Mouse (Mus musculus) intestine, postnatal 0 days (tissue): ENCODE results near the gene 1700001J03Rik. TPM values are rescaled to one million over a fixed set of nuclear protein-coding genes. Genes with fewer than 3 reads are reported as not detected.
A peak's percentile ranks its signal among the peaks of the same experiment; 100 is the strongest.

ENCODE experiments used
- ATAC-seq: fragments of 200-750 bp; cut with Nextera tagmentation; 2 replicates; pipeline ENCODE4 v1.8.0; 2017; ENCODE audit warnings: mild to moderate bottlenecking, moderate TSS enrichment, moderate library complexity
- H3K27ac ChIP-seq: fragments of 300-500 bp; sonication (generic); 2 replicates; pipeline ENCODE4 v1.5.1; 2014; ENCODE audit warnings: mild to moderate bottlenecking, low read depth, low read length, moderate library complexity
- H3K27me3 ChIP-seq: fragments of 300-500 bp; sonication (generic); replicated peaks from 2 replicates; pipeline ENCODE4 v1.6.1; 2014; ENCODE audit warnings: low read length, mixed read lengths; ENCODE audit not compliant: control insufficient read depth, insufficient read depth
- H3K36me3 ChIP-seq: fragments of 300-500 bp; sonication (generic); 2 replicates; pipeline ENCODE4 v1.6.1; 2014; ENCODE audit warnings: mild to moderate bottlenecking, moderate library complexity; ENCODE audit not compliant: control insufficient read depth, insufficient read depth
- H3K4me1 ChIP-seq: fragments of 300-500 bp; sonication (generic); replicated peaks from 2 replicates; pipeline ENCODE4 v1.6.1; 2014; ENCODE audit warnings: antibody characterized with exemption, low read length, mixed read lengths; ENCODE audit not compliant: control insufficient read depth, insufficient read depth
- H3K4me2 ChIP-seq: fragments of 300-500 bp; sonication (generic); replicated peaks from 2 replicates; pipeline ENCODE4 v1.6.1; 2014; ENCODE audit warnings: low read depth, mild to moderate bottlenecking, moderate library complexity
- H3K4me3 ChIP-seq: fragments of 300-500 bp; sonication (generic); 2 replicates; pipeline ENCODE4 v1.5.1; 2014; ENCODE audit warnings: low read depth, low read length
- H3K9ac ChIP-seq: fragments of 300-500 bp; sonication (generic); 2 replicates; pipeline ENCODE4 v1.6.1; 2014; ENCODE audit warnings: mild to moderate bottlenecking, low read depth, low read length
- H3K9me3 ChIP-seq: fragments of 300-500 bp; sonication (generic); 2 replicates; pipeline ENCODE4 v1.6.1; 2016; ENCODE audit warnings: mixed run types; ENCODE audit not compliant: control insufficient read depth
- CTCF ChIP-seq: sonication (generic); IDR thresholded peaks from 2 replicates; pipeline ENCODE4 v1.5.1; 2016; ENCODE audit warnings: low read depth, mild to moderate bottlenecking, control low read depth, antibody characterized with exemption, moderate library complexity
- WGBS: fragments of 180-500 bp; shearing (Covaris S2); extraction: QIAGEN DNeasy Blood & Tissue Kit; methylation state at CpG from one replicate; pipeline ENCODE4 v1.1.7; 2014; 5-methylcytosine and 5-hydroxymethylcytosine counted together
- polyA plus RNA-seq: library from polyadenylated mRNA; unstranded; fragments of >200 nt; fragmentation: Nextera tagmentation; extraction: Ambion mirVana; gene quantifications from 2 replicates; pipeline ENCODE4 v1.2.1, GENCODE M21; 2015

Gene 1700001J03Rik
- polyA plus RNA-seq, 1 experiment from 2014 or later, result not detected

DNA sequence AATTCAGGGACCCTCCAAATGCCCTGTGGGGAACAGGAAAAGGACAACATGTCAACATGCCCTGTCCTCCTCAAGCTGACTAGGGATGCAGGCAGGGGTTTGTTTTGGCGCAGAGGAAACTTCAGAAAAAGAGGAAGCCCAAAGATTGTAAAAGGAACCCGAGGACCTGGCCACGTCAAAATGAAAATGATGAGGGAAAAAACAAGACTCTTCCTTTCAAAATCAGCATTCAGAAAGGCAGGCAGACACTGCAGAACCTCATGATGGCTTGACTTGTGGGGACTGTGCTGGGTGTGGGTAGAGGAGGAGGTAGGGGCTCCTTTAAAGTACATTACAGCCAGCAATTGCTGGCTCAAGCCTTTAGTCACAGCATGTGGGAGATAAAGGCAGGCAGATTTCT, 34.6 kb downstream of the 1700001J03Rik start:
- WGBS, result 71% methylated on average over 3 of the region's 3 CpGs
- no peaks in the 10 kb centered on the region for H3K36me3 ChIP-seq
- H3K4me1 ChIP-seq, result no peaks in the 10 kb centered on the region
- no peak for TF ChIP-seq CTCF
- H3K9me3 ChIP-seq, result no peaks in the 10 kb centered on the region
- no peak overlapping the region for H3K9ac ChIP-seq
- no peak overlapping the region for H3K27ac ChIP-seq
- H3K27me3 ChIP-seq, result no peaks in the 10 kb centered on the region
- H3K4me2 ChIP-seq, result no peak overlapping the region
- ATAC-seq, result no peak
- no peak overlapping the region for H3K4me3 ChIP-seq

DNA sequence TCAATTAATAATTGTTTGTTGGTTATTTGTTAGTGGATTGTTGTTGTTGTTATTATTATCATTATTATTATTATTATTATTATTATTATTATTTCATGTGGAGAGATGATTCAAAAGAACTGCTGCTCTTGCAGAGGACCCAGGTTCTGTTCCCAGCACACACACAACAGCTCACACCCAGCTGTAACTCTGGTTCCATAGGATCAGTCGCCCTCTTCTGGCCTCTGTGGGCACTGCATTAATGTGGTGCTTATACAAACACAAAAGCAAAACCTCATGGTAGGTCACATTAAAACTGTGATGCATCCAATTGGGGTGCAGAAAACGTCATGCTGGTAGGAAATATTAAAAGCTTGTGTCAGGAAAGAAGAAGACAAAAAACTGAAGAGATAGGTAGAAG, 37.2 kb downstream of the 1700001J03Rik start:
- TF ChIP-seq CTCF, result peak; percentile 25; the same call in 1 of the 2 replicates
- WGBS, result 32% methylated on average over 2 of the region's 2 CpGs
- no peaks in the 10 kb centered on the region for H3K9me3 ChIP-seq
- H3K27ac ChIP-seq, result no peak overlapping the region
- no peaks in the 10 kb centered on the region for H3K27me3 ChIP-seq
- H3K4me1 ChIP-seq, result no peaks in the 10 kb centered on the region
- no peaks in the 10 kb centered on the region for H3K36me3 ChIP-seq
- H3K4me2 ChIP-seq, result no peak overlapping the region
- no peak for ATAC-seq
- no peak overlapping the region for H3K4me3 ChIP-seq
- H3K9ac ChIP-seq, result no peak overlapping the region

Other genes starting within 250 kb of the 1700001J03Rik start
- gene Cyp3a25, start 175.7 kb downstream of the 1700001J03Rik start, polyA plus RNA-seq, result 0.96 and 1.1 TPM in 2 replicates
- not detected in 2 replicates for gene Cyp3a59, start 106.0 kb downstream of the 1700001J03Rik start, polyA plus RNA-seq
- gene Gm5565, start 24.8 kb downstream of the 1700001J03Rik start, polyA plus RNA-seq, result not detected in 2 replicates
- gene Gm6309, start 14.6 kb downstream of the 1700001J03Rik start, polyA plus RNA-seq, result not detected in 2 replicates
- gene Rnf6, start 36.3 kb upstream of the 1700001J03Rik start, polyA plus RNA-seq, result 34.6 and 38.6 TPM in 2 replicates
- 24.6 and 27.3 TPM in 2 replicates for gene Cdk8, start 45.9 kb upstream of the 1700001J03Rik start, polyA plus RNA-seq
- 0.81 and 0.85 TPM in 2 replicates for gene Wasf3, start 199.7 kb upstream of the 1700001J03Rik start, polyA plus RNA-seq